Mouse (Mus musculus) inflammation-experienced regulatory T-cells, adult 16 weeks (primary cell): ENCODE data around the gene Vwce. TPM values are rescaled to one million over a fixed set of nuclear protein-coding genes. Genes with fewer than 3 reads are reported as not detected.

Source experiments
- polyA plus RNA-seq: library from polyadenylated mRNA; unstranded; fragments of 100-300 nt; shearing (Covaris generic); gene quantifications from one replicate; pipeline ENCODE4 v1.2.1, GENCODE M21; 2017

Gene Vwce
- polyA plus RNA-seq: not detected

GRCm38 (mm10) chr19:10634106-10634871, at the start of gene Vwce:
TSS of gene Vwce (plus strand) at chr19:10634213.

GRCm38 (mm10) chr19:10605293-10605900, 28.6 kb upstream of the Vwce start, which contains the start of the genes Ddb1 and Tkfc:
TSS of gene Ddb1 (plus strand) at chr19:10605327.
TSS of gene Tkfc (minus strand) at chr19:10605654.

GRCm38 (mm10) chr19:10677915-10678771, 44.1 kb downstream of the Vwce start, which contains the start of gene Pga5:
TSS of gene Pga5 (minus strand) at chr19:10678071.

GRCm38 (mm10) chr19:10688537-10689352, 54.7 kb downstream of the Vwce start, which contains the start of gene Vps37c:
TSS of gene Vps37c (plus strand) at chr19:10688735.

Other genes starting within 250 kb of the Vwce start
- gene Syt7, start 245.1 kb upstream of the Vwce start, polyA plus RNA-seq: 0.13 TPM
- gene Lrrc10b, start 176.7 kb upstream of the Vwce start, polyA plus RNA-seq: not detected
- gene Ppp1r32, start 151.3 kb upstream of the Vwce start, polyA plus RNA-seq: 0.35 TPM
- 33.6 TPM for gene Cpsf7, start 108.9 kb upstream of the Vwce start, polyA plus RNA-seq
- gene Sdhaf2, start 108.1 kb upstream of the Vwce start, polyA plus RNA-seq: 94.9 TPM
- gene Tmem216, start 78.0 kb upstream of the Vwce start, polyA plus RNA-seq: 12.7 TPM
- 53.0 TPM for gene Cyb561a3, start 57.0 kb upstream of the Vwce start, polyA plus RNA-seq
- gene Tmem138, start 56.9 kb upstream of the Vwce start, polyA plus RNA-seq: 22.4 TPM
- 208 TPM for gene Ddb1, start 28.9 kb upstream of the Vwce start, polyA plus RNA-seq
- gene Tkfc, start 28.6 kb upstream of the Vwce start, polyA plus RNA-seq: 9.0 TPM
- gene Pga5, start 43.9 kb downstream of the Vwce start, polyA plus RNA-seq: not detected
- 26.3 TPM for gene Vps37c, start 54.5 kb downstream of the Vwce start, polyA plus RNA-seq
- 569 TPM for gene Cd5, start 104.8 kb downstream of the Vwce start, polyA plus RNA-seq
- gene Cd6, start 195.8 kb downstream of the Vwce start, polyA plus RNA-seq: 778 TPM
- 1.9 TPM for gene Slc15a3, start 205.5 kb downstream of the Vwce start, polyA plus RNA-seq
- gene Tmem132a, start 235.7 kb downstream of the Vwce start, polyA plus RNA-seq: 0.46 TPM
- gene Tmem109, start 247.8 kb downstream of the Vwce start, polyA plus RNA-seq: 60.7 TPM